In genomic region chr14:98166318-98166976, GRCm38 (mm10) we compare ENCODE assay signal across 10 mouse cellular contexts. TPM values are rescaled to one million over a fixed set of nuclear protein-coding genes. Genes with fewer than 3 reads are reported as not detected.
DNase-seq lines count a peak whose midpoint lies in the region; ATAC-seq and TF ChIP-seq lines count a peak whose summit lies in the region.
"Had no signal": no experiment of that assay in that cellular context is flagged by ENCODE, and none has a peak within 500 bp of the region (broad histone marks: within the 10 kb centered on the region; RNA-seq: fewer than 3 reads in every experiment).

No protein-coding gene starts in this region.

- no peak for TF ChIP-seq CTCF in lung, postnatal 0 days (IDR thresholded peaks at IDR 0.05)

- no peak for TF ChIP-seq EP300 in lung, postnatal 0 days (IDR thresholded peaks at IDR 0.05)

- peak overlapping the region; percentile 83 for H3K4me3 ChIP-seq in hindbrain, embryonic 10.5 days
- H3K4me3 ChIP-seq in lung, postnatal 0 days (ENCODE audit: low read depth, low read length): peak overlapping the region; percentile 72

- no peaks in the 10 kb centered on the region for H3K36me3 ChIP-seq in hindbrain, embryonic 10.5 days
- no peaks in the 10 kb centered on the region for H3K36me3 ChIP-seq in lung, postnatal 0 days (ENCODE audit: insufficient read depth, low read length)

- H3K27me3 ChIP-seq in hindbrain, embryonic 10.5 days (ENCODE audit: insufficient read depth, poor library complexity, severe bottlenecking): no peaks in the 10 kb centered on the region
- H3K27me3 ChIP-seq in lung, postnatal 0 days (replicated peaks; ENCODE audit: insufficient read depth, low read length): no peaks in the 10 kb centered on the region

- no peaks in the 10 kb centered on the region for H3K9me3 ChIP-seq in hindbrain, embryonic 10.5 days
- no peaks in the 10 kb centered on the region for H3K9me3 ChIP-seq in lung, postnatal 0 days (ENCODE audit: low read length)

- peak overlapping the region; percentile 99 for H3K27ac ChIP-seq in hindbrain, embryonic 10.5 days
- peak overlapping the region; percentile 82; the same call in 1 of the 2 replicates for H3K27ac ChIP-seq in lung, postnatal 0 days (ENCODE audit: low read length)

- peaks cover 45% of the 10 kb centered on the region for H3K4me1 ChIP-seq in hindbrain, embryonic 10.5 days (replicated peaks)
- no peaks in the 10 kb centered on the region for H3K4me1 ChIP-seq in lung, postnatal 0 days (ENCODE audit: insufficient read depth, low read depth, low read length)

- no peak for ATAC-seq in lung, postnatal 0 days

- H3K4me2 ChIP-seq in lung, postnatal 0 days (replicated peaks; ENCODE audit: low read depth, low read length): peak overlapping the region; percentile 74

- peak; percentile 57 to 61 for DNase-seq in cerebellum, postnatal 14 days
- no peak for DNase-seq in cerebellum, adult 8-10 months
- peak; percentile 51 for DNase-seq in Muller cell, postnatal 12 days (ENCODE audit: inconsistent ontology term)
- DNase-seq in hindbrain, embryonic 10.5 days (ENCODE audit: low spot score): peak; percentile 25
- no peak for DNase-seq in lung, postnatal 0 days (ENCODE audit: low spot score)
- DNase-seq in spleen, adult 12 weeks (ENCODE audit: low spot score): no peak
- no peak for DNase-seq in thymus, postnatal 36 days
- no peak for DNase-seq in right cerebral cortex, postnatal 14 days
- DNase-seq: spleen, adult 18-20 months had no signal

- 53% methylated on average over 10 of the region's 10 CpGs for WGBS in hindbrain, embryonic 10.5 days
- WGBS in lung, postnatal 0 days: 54% methylated on average over 10 of the region's 10 CpGs

- no peak overlapping the region for H3K9ac ChIP-seq in lung, postnatal 0 days (replicated peaks; ENCODE audit: low read depth)

RNA-seq across cellular contexts. Expression of gene Dach1, which starts 3.1 kb away (rescaled TPM):
- 16.2 and 19.0 TPM in 2 replicates for polyA plus RNA-seq in hindbrain, embryonic 10.5 days (2016; fragmentation: Nextera tagmentation; extraction: Ambion mirVana)
- 4.2 and 7.7 TPM in 2 replicates for polyA plus RNA-seq in lung, postnatal 0 days (2015; fragmentation: Nextera tagmentation; extraction: Ambion mirVana)
- polyA plus RNA-seq: C2C12 had no signal

Comparison
In these comparisons a context has a peak if more than half of its experiments do, and no peak if none do; other contexts are left out.
1. DNase-seq: peak in cerebellum, postnatal 14 days (2 of 2), Muller cell, postnatal 12 days (single experiment) and hindbrain, embryonic 10.5 days (single experiment); none in cerebellum, adult 8-10 months (single experiment), lung, postnatal 0 days (single experiment), spleen, adult 12 weeks (single experiment), thymus, postnatal 36 days (0 of 2) and right cerebral cortex, postnatal 14 days (single experiment).